Mouse (Mus musculus) kidney, postnatal 0 days (tissue): ENCODE data around the gene Tle1. TPM values are rescaled to one million over a fixed set of nuclear protein-coding genes. Genes with fewer than 3 reads are reported as not detected.

ENCODE experiments used
- ATAC-seq: fragments of 200-750 bp; cut with Nextera tagmentation; replicated peaks from 2 replicates; pipeline ENCODE4 v1.8.0; 2017; ENCODE audit warnings: low read depth, moderate number of reproducible peaks, moderate TSS enrichment, moderate library complexity; ENCODE audit not compliant: low FRiP score
- DNase-seq: peaks from one replicate; pipeline ENCODE4 v3.0.0-alpha.2; 2016; ENCODE audit warnings: low spot score
- H3K27ac ChIP-seq: fragments of 300-500 bp; sonication (generic); 2 replicates; pipeline ENCODE4 v1.5.1; 2014; ENCODE audit warnings: mild to moderate bottlenecking
- H3K27me3 ChIP-seq: fragments of 300-500 bp; sonication (generic); 2 replicates; pipeline ENCODE4 v1.6.1; 2014; ENCODE audit warnings: low read length, mixed read lengths; ENCODE audit not compliant: insufficient read depth
- H3K36me3 ChIP-seq: fragments of 300-500 bp; sonication (generic); 2 replicates; pipeline ENCODE4 v1.6.1; 2014; ENCODE audit warnings: low read length, mixed read lengths; ENCODE audit not compliant: insufficient read depth
- H3K4me1 ChIP-seq: fragments of 300-500 bp; sonication (generic); replicated peaks from 2 replicates; pipeline ENCODE4 v1.6.1; 2014; ENCODE audit warnings: antibody characterized with exemption, low read length, mixed read lengths; ENCODE audit not compliant: insufficient read depth
- H3K4me2 ChIP-seq: fragments of 300-500 bp; sonication (generic); 2 replicates; pipeline ENCODE4 v1.6.1; 2014; ENCODE audit warnings: mild to moderate bottlenecking, low read length, moderate library complexity, mixed read lengths
- H3K4me3 ChIP-seq: fragments of 300-500 bp; sonication (generic); replicated peaks from 2 replicates; pipeline ENCODE4 v1.5.1; 2014; ENCODE audit warnings: low read depth, low read length
- H3K9ac ChIP-seq: fragments of 300-500 bp; sonication (generic); 2 replicates; pipeline ENCODE4 v1.6.1; 2014; ENCODE audit warnings: low read depth, low read length
- H3K9me3 ChIP-seq: fragments of 300-500 bp; sonication (generic); replicated peaks from 2 replicates; pipeline ENCODE4 v1.6.1; 2016; ENCODE audit warnings: low read length, inconsistent platforms, mixed read lengths
- CTCF ChIP-seq: IDR thresholded peaks from 2 replicates; pipeline ENCODE4 v1.5.1; 2016; ENCODE audit warnings: antibody characterized with exemption, low read depth, mild to moderate bottlenecking, moderate library complexity
- WGBS: fragments of 180-500 bp; shearing (Covaris S2); extraction: QIAGEN DNeasy Blood & Tissue Kit; methylation state at CpG from one replicate; pipeline ENCODE4 v1.1.7; 2014; 5-methylcytosine and 5-hydroxymethylcytosine counted together
- polyA plus RNA-seq: library from polyadenylated mRNA; unstranded; fragments of >200 nt; fragmentation: Nextera tagmentation; extraction: Ambion mirVana; gene quantifications from 2 replicates; pipeline ENCODE4 v1.2.1, GENCODE M21; 2015

Tle1 gene
- polyA plus RNA-seq, 1 experiment from 2014 or later: 28.3 TPM

DNA sequence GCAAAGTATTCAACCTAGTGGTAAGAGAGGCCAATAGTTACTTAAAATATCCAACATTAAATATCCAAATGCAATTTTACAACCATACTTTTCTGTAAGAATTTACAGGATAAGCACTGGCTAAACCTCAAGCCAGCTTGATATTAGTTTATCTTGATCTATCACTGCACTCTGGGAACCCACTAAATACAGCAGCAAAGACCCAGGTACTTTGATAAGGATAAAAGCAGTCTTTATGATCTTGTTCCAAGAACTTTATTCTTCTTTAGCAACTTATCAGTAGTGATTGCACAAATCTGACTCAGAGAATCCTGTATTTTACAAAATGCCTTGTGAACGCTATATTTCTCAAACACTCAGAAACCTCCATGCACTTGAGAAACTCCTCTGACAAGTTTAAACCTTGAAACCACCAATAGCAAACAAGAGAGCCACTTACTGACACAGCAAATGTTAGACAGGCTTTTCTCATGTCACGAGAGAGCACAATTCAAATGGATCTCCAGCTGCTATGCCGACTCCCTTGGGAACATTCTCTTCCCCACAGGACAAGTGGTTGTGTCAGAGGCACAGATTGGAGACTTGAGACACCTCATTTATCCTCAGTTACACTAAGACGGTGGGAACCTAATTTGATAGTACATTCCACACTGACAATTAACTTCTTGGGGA is 50.1 kb downstream of the Tle1 start:
- no peak for DNase-seq
- WGBS: 61% methylated on average over 4 of the region's 4 CpGs
- no peak for ATAC-seq
- Histone ChIP-seq H3K9ac (no peak overlapping the region), H3K27me3 (no peaks in the 10 kb centered on the region), H3K9me3 (no peaks in the 10 kb centered on the region), H3K4me3 (no peak overlapping the region), H3K27ac (no peak overlapping the region), H3K4me2 (no peak overlapping the region), H3K4me1 (no peaks in the 10 kb centered on the region), H3K36me3 (no peaks in the 10 kb centered on the region)
- TF ChIP-seq CTCF: no peak

GRCm38 (mm10) chr4:72146003-72146402 is 54.7 kb downstream of the Tle1 start:
- no peak overlapping the region for H3K4me3 ChIP-seq
- TF ChIP-seq CTCF: no peak
- H3K9ac ChIP-seq: no peak overlapping the region
- WGBS: 55% methylated on average over 2 of the region's 2 CpGs
- H3K27ac ChIP-seq: no peak overlapping the region
- ATAC-seq: no peak
- H3K9me3 ChIP-seq: no peaks in the 10 kb centered on the region
- H3K4me2 ChIP-seq: no peak overlapping the region
- no peaks in the 10 kb centered on the region for H3K4me1 ChIP-seq
- no peaks in the 10 kb centered on the region for H3K27me3 ChIP-seq
- 0 out of 2 replicates have a peak, but pooled peaks cover 3% of the 10 kb centered on the region for H3K36me3 ChIP-seq
- DNase-seq: no peak

- H3K27me3 ChIP-seq: no peaks in the 10 kb centered on the region
- no peaks in the 10 kb centered on the region for H3K9me3 ChIP-seq
- H3K4me3 ChIP-seq: no peak overlapping the region
- no peak overlapping the region for H3K4me2 ChIP-seq
- 71% methylated on average over 2 of the region's 2 CpGs for WGBS
- no peaks in the 10 kb centered on the region for H3K4me1 ChIP-seq
- ATAC-seq (no peak), DNase-seq (no peak)
- no peak for TF ChIP-seq CTCF
- 0 out of 2 replicates have a peak, but pooled peaks cover 16% of the 10 kb centered on the region for H3K36me3 ChIP-seq
- H3K27ac ChIP-seq: no peak overlapping the region
- no peak overlapping the region for H3K9ac ChIP-seq
Observed at GRCm38 (mm10) chr4:72144541-72144940, 56.2 kb downstream of the Tle1 start.

DNA sequence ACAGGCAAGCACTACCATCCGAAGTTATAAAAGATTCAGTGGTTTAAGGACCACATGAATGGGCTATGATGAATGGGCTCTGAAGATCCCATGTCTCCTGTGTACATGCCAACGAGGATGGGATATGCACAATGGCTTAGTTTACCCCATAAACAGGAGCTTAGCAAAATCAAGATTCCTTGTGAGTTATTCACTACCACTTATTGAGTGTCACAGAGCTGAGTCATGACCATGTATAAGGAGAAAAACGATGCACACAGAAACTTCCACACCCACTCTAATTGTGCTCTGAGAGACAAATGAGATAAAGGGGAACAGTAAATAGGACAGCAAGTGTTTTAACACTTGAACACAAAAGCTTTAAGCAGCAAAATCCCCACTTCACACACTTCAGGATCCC is 60.0 kb downstream of the Tle1 start:
- Histone ChIP-seq H3K9me3 (no peaks in the 10 kb centered on the region), H3K9ac (no peak overlapping the region), H3K4me3 (no peak overlapping the region), H3K27me3 (no peaks in the 10 kb centered on the region), H3K4me2 (no peak overlapping the region), H3K4me1 (no peaks in the 10 kb centered on the region), H3K36me3 (peaks cover 34% of the 10 kb centered on the region; the same call in 1 of the 2 replicates), H3K27ac (no peak overlapping the region)
- WGBS: 78% methylated on average over 3 of the region's 3 CpGs
- TF ChIP-seq CTCF: no peak
- ATAC-seq: no peak
- no peak for DNase-seq

- H3K36me3 ChIP-seq: peaks cover 43% of the 10 kb centered on the region; the same call in 1 of the 2 replicates
- H3K27ac ChIP-seq: no peak overlapping the region
- H3K4me2 ChIP-seq: no peak overlapping the region
- no peak overlapping the region for H3K4me3 ChIP-seq
- no peaks in the 10 kb centered on the region for H3K4me1 ChIP-seq
- TF ChIP-seq CTCF: no peak
- DNase-seq: no peak
- 82% methylated on average over 11 of the region's 11 CpGs for WGBS
- H3K9me3 ChIP-seq: no peaks in the 10 kb centered on the region
- no peak for ATAC-seq
- no peak overlapping the region for H3K9ac ChIP-seq
- H3K27me3 ChIP-seq: no peaks in the 10 kb centered on the region
Observed at GRCm38 (mm10) chr4:72139475-72140120, 61.1 kb downstream of the Tle1 start.

DNA sequence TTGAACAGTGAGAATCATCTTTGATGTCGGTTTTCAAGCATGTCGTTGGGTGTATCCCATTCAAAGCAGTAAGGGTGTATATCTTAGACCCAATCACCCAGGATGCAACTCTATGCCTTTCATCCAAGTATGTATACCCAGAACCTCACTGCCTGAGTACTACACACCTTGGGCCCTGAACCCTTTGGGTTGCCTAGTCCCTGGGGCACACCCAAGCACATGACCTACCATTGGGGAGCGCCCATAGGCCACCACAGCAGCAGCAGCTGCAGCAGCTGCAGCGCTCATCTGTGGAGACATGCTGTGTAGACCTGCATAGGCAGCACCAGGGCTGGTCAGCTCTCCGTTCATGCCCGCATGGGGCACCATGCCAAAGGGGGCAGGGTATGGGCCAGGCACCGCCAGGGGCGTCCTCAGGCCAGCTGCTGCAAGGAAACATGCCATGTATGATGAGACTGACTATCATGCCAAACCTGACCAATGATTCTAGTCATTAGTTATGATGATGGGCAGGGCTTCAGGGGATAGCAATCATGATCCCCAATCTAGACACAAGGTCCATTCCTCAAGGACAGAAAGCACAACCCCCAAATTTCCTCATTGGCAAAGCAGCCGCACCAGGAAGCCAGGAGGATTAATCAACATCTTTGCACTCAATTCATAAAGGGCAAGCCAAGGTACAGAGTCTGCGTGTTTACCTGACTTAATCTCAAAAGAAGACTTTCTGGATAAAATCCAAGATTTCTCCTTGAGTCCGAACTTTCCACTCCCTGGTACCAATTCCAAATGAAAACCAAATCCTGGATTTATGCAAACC is 62.2 kb downstream of the Tle1 start:
- Histone ChIP-seq H3K36me3 (peaks cover 43% of the 10 kb centered on the region; the same call in 1 of the 2 replicates), H3K4me2 (no peak overlapping the region), H3K4me1 (no peaks in the 10 kb centered on the region), H3K4me3 (no peak overlapping the region), H3K9me3 (no peaks in the 10 kb centered on the region), H3K27me3 (no peaks in the 10 kb centered on the region), H3K9ac (no peak overlapping the region), H3K27ac (no peak overlapping the region)
- DNase-seq (no peak), ATAC-seq (no peak; the same call in 1 of the 2 replicates)
- TF ChIP-seq CTCF: no peak
- WGBS: 97% methylated on average over 11 of the region's 11 CpGs
